Mouse (Mus musculus): ENCODE results near the gene Sept5. TPM values are rescaled to one million over a fixed set of nuclear protein-coding genes. Genes with fewer than 3 reads are reported as not detected.

The Sept5 gene
- total RNA-seq, 2 experiments from 2014 or later, result 801 to 836 TPM

- intact Hi-C loops (cut with DNase I), result no loop called here
- no peak for TF ChIP-seq CTCF (IDR thresholded peaks at IDR 0.05)
- Histone ChIP-seq H3K4me3 (no peak overlapping the region), H3K27ac (no peak overlapping the region)
- no peak for DNase-seq (ENCODE audit: extremely low spot score in 1 of 2, low spot score in 2 of 2)
Observed at GRCm38 (mm10) chr16:18645329-18645728, 15.6 kb upstream of the Sept5 start.

DNA sequence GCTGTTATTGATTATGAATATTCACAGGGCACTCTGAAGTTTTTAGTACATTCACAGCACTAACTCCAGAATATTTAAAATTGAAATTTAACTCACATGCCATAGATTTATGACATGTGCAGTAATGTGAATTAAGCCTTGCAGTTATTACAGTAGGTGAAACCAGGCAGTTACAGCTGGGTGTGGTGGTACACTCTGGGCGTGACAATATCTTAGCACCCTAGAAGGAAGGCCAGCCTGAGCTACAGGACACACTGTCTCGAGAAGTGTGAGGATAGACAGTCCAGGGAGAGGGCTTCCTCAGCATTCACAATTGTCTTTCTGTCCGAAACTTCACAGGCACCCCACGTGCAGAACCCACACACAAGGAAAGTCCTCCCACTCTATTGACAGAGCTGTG lies 14.7 kb upstream of the Sept5 start:
- no peak for DNase-seq (ENCODE audit: extremely low spot score in 1 of 2, low spot score in 2 of 2)
- intact Hi-C loops (cut with DNase I), result no loop called here
- H3K4me3 ChIP-seq, result no peak overlapping the region
- TF ChIP-seq CTCF (IDR thresholded peaks at IDR 0.05), result no peak
- H3K27ac ChIP-seq, result no peak overlapping the region

GRCm38 (mm10) chr16:18643406-18643998 lies 13.7 kb upstream of the Sept5 start:
- intact Hi-C loops (cut with DNase I), result no loop called here
- DNase-seq (ENCODE audit: extremely low spot score in 1 of 2, low spot score in 2 of 2), result no peak
- Histone ChIP-seq H3K27ac (no peak overlapping the region), H3K4me3 (no peak overlapping the region)
- TF ChIP-seq CTCF (IDR thresholded peaks at IDR 0.05), result no peak

GRCm38 (mm10) chr16:18642897-18643296 lies 13.1 kb upstream of the Sept5 start:
- no peak for DNase-seq (ENCODE audit: extremely low spot score in 1 of 2, low spot score in 2 of 2)
- H3K27ac ChIP-seq, result no peak overlapping the region
- no peak for TF ChIP-seq CTCF (IDR thresholded peaks at IDR 0.05)

DNA sequence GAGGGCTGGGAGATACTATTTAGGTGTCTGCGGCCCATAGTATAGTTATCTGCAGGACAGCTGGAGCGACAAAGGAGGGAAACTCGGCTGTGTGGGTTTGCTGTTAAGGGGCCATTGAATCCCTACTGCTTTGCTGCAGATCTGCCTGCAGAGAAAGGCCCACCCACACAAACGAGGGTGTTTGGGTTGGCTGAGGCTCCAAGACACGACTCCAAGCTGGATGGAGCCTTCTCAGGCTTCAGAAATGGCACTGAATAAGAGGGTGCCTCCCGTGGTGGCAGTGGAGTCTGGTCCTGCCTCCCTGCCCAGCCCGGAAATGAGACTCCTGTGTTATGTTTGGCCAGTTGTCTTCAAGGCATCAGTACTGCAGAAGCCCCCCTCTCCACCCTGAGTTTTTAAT lies 12.5 kb upstream of the Sept5 start:
- DNase-seq (ENCODE audit: extremely low spot score in 1 of 2, low spot score in 2 of 2), result peak; percentile 29 to 43
- intact Hi-C loops (cut with DNase I), result no loop called here
- peak overlapping the region; percentile 15; the same call in 1 of the 2 replicates for H3K27ac ChIP-seq
- TF ChIP-seq CTCF (IDR thresholded peaks at IDR 0.05), result no peak; the same call in 1 of the 2 replicates
- no peak overlapping the region for H3K4me3 ChIP-seq

More at GRCm38 (mm10) chr16:18642897-18643296, 13.1 kb upstream of the Sept5 start:
- intact Hi-C loops (cut with DNase I), result no loop called here
- no peak overlapping the region for H3K4me3 ChIP-seq

GRCm38 (mm10) chr16:18639382-18639929 lies 9.7 kb upstream of the Sept5 start:
- intact Hi-C loops (cut with DNase I), result no loop called here
- no peak for TF ChIP-seq CTCF (IDR thresholded peaks at IDR 0.05)
- Histone ChIP-seq H3K27ac (no peak overlapping the region), H3K4me3 (no peak overlapping the region)
- no peak for DNase-seq (ENCODE audit: extremely low spot score in 1 of 2, low spot score in 2 of 2)

- intact Hi-C loops (cut with DNase I), result no loop called here
- no peak for DNase-seq (ENCODE audit: extremely low spot score in 1 of 2, low spot score in 2 of 2)
- Histone ChIP-seq H3K27ac (no peak overlapping the region), H3K4me3 (no peak overlapping the region)
- no peak for TF ChIP-seq CTCF (IDR thresholded peaks at IDR 0.05)
Observed at GRCm38 (mm10) chr16:18638396-18638795, 8.6 kb upstream of the Sept5 start.

DNA sequence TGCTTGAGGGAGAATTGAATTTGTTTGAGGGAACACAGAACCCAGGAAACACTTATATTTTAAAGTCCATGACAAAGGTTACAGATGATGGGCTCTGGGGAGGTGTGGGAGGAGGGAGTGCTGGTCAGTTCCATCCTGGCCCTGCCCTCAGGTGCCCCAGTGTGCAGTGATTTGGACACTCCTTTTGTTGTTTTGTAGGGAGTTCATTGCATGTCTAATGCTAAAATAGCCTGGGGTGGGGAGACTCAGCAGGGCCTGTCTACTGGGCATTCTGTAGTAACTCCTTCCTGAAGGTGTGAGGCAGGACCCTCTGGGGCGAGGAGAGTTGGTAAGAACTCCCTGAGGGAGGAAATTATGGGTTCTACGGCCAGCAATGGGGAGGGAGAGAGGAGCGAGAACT lies 7.0 kb upstream of the Sept5 start:
- no peak for DNase-seq (ENCODE audit: extremely low spot score in 1 of 2, low spot score in 2 of 2)
- H3K4me3 ChIP-seq, result no peak overlapping the region
- TF ChIP-seq CTCF (IDR thresholded peaks at IDR 0.05), result no peak
- intact Hi-C loops (cut with DNase I), result no loop called here
- no peak overlapping the region for H3K27ac ChIP-seq

DNA sequence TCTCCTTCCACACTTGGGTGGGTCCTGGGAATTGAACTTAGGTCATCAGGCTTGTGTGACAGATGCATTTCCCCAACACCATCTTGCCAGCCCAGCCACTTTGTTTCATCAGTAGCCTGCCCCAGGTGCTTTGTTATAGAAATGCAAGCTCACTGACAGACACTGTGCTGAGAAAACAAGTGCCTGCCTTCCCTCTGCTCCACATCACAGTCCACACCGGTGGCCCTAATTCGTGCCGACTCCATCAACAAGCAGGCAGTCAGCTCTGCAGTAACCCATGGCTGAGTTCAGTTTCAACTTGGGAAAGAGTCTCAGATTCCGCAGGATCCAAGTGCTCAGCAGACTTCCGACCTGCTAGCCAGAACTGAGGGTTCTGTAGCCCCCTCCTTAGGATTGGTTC lies 6.6 kb upstream of the Sept5 start:
- Histone ChIP-seq H3K27ac (no peak overlapping the region), H3K4me3 (no peak overlapping the region)
- no peak for TF ChIP-seq CTCF (IDR thresholded peaks at IDR 0.05)
- intact Hi-C loops (cut with DNase I), result no loop called here
- no peak for DNase-seq (ENCODE audit: extremely low spot score in 1 of 2, low spot score in 2 of 2)

- Histone ChIP-seq H3K27ac (no peak overlapping the region), H3K4me3 (no peak overlapping the region)
- TF ChIP-seq CTCF (IDR thresholded peaks at IDR 0.05), result no peak
- DNase-seq (ENCODE audit: extremely low spot score in 1 of 2, low spot score in 2 of 2), result no peak
- intact Hi-C loops (cut with DNase I), result no loop called here
Observed at GRCm38 (mm10) chr16:18633333-18633732, 3.6 kb upstream of the Sept5 start.

- TF ChIP-seq CTCF (IDR thresholded peaks at IDR 0.05), result no peak
- intact Hi-C loops (cut with DNase I), result no loop called here
- Histone ChIP-seq H3K4me3 (no peak overlapping the region), H3K27ac (no peak overlapping the region)
- no peak for DNase-seq (ENCODE audit: extremely low spot score in 1 of 2, low spot score in 2 of 2)
Observed at GRCm38 (mm10) chr16:18632816-18633215, 3.1 kb upstream of the Sept5 start.

DNA sequence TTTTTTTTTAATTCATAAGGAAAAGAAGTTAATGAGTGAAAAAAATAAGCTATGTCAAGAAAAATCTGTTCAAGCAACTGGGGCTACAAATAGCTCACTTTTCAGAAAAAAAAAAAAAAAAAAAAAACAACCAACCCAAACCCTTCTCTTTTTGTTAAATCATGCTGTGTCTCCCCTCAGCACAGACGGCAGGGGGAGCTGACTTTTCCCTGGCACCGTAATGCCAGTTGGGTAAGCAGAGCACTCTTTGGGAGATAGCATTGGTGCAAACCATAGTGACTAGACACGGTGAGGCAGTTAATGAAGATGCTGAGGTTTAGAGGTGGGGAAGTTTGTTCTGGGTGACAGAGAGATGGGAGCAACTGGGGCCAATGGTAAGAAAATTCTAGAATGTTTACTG lies 2.3 kb upstream of the Sept5 start:
- no peak for DNase-seq (ENCODE audit: extremely low spot score in 1 of 2, low spot score in 2 of 2)
- TF ChIP-seq CTCF (IDR thresholded peaks at IDR 0.05), result peak; percentile 51
- intact Hi-C loops (cut with DNase I), result no loop called here
- no peak overlapping the region for H3K4me3 ChIP-seq
- H3K27ac ChIP-seq, result no peak overlapping the region

DNA sequence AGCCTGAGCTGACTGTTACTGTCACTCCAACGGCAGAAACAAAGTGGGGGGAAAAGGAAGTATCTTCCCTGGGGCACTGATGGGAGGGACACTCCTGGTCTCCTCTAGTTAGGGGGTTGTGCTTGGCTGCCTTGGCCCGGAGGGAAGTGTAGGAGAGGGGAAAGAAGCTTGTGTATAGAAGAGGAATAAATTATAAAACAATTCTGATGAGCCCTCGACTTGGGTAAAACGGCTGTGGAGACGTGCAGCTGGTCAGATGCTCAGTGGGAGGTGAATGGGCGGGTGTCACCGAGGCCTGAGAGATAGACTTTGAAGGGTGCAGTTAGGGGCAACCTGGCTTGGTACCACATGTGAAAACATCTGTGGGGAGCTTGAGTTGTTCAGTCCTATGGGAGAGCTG lies 1.4 kb upstream of the Sept5 start:
- Histone ChIP-seq H3K4me3 (no peak overlapping the region), H3K27ac (no peak overlapping the region)
- no peak for DNase-seq (ENCODE audit: extremely low spot score in 1 of 2, low spot score in 2 of 2)
- intact Hi-C loops (cut with DNase I), result loop anchor here (2.0 kb wide), 1 partner anchor 168 kb away; no protein-coding TSS in a partner anchor
- TF ChIP-seq CTCF (IDR thresholded peaks at IDR 0.05), result no peak
